Mouse (Mus musculus): ENCODE data around the gene Scyl3.

- TF ChIP-seq CTCF (IDR thresholded peaks at IDR 0.05; ENCODE audit: low read depth, low read length) (no peak), POLR2AphosphoS5 (IDR thresholded peaks at IDR 0.05; ENCODE audit: insufficient replicate concordance, low read depth, low read length) (no peak), GATA1 (IDR thresholded peaks at IDR 0.05; ENCODE audit: borderline replicate concordance, low read length) (no peak)
Observed at GRCm38 (mm10) chr1:163910785-163911184, 18.1 kb upstream of the Scyl3 start.

Measured in G1E (cell line).